Mouse (Mus musculus) megakaryocyte, adult 5-6 weeks (primary cell): ENCODE measurements around the gene Rbm47. TPM values are rescaled to one million over a fixed set of nuclear protein-coding genes. Genes with fewer than 3 reads are reported as not detected.

Experiments
- ATAC-seq: 2 replicates; pipeline ENCODE4 v1.8.0; 2016; ENCODE audit warnings: mild to moderate bottlenecking, inconsistent platforms; ENCODE audit not compliant: poor library complexity, severe bottlenecking
- total RNA-seq, 2 experiments: library from RNA; stranded (forward) in 1 of 2; stranded (reverse) in 1 of 2; fragments of 153-499, 151-499 nt in 1 of 2; fragments of 221-1000, 200-1000 nt in 1 of 2; gene quantifications; 2 replicates each; pipeline versions ENCODE4 v1.2.3 to v1.2.4; 2015 to 2017

Rbm47 gene
- total RNA-seq, 2 experiments from 2014 or later = 13.3 to 30.2 TPM

GRCm38 (mm10) chr5:66166193-66166629, 6.7 kb downstream of the Rbm47 start:
- no peak for ATAC-seq

- no peak for ATAC-seq
Measured at GRCm38 (mm10) chr5:66165748-66166147, 7.2 kb downstream of the Rbm47 start.

GRCm38 (mm10) chr5:66156431-66156962, 16.4 kb downstream of the Rbm47 start:
- ATAC-seq = no peak

GRCm38 (mm10) chr5:66154616-66155015, 18.3 kb downstream of the Rbm47 start:
- no peak for ATAC-seq

DNA sequence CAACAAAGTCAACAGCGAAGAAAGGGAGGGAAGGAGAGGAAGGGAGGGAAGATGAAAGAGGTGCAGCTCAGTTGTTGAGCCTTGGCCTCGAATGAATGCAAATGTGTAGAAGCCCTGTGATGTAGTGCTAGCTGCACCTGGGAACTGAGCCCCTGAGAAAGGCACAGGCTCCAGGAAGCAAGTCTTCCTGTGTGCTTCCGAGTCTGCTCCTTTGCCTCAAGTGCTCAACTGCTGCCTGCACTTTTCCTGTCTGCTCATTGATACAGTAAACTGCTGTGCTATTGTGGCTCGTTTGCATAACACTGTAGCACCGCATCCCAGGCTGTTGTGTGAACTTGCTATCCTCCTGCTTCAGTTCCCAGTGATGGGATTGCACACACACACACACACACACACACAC, 19.4 kb downstream of the Rbm47 start:
- no peak for ATAC-seq

DNA sequence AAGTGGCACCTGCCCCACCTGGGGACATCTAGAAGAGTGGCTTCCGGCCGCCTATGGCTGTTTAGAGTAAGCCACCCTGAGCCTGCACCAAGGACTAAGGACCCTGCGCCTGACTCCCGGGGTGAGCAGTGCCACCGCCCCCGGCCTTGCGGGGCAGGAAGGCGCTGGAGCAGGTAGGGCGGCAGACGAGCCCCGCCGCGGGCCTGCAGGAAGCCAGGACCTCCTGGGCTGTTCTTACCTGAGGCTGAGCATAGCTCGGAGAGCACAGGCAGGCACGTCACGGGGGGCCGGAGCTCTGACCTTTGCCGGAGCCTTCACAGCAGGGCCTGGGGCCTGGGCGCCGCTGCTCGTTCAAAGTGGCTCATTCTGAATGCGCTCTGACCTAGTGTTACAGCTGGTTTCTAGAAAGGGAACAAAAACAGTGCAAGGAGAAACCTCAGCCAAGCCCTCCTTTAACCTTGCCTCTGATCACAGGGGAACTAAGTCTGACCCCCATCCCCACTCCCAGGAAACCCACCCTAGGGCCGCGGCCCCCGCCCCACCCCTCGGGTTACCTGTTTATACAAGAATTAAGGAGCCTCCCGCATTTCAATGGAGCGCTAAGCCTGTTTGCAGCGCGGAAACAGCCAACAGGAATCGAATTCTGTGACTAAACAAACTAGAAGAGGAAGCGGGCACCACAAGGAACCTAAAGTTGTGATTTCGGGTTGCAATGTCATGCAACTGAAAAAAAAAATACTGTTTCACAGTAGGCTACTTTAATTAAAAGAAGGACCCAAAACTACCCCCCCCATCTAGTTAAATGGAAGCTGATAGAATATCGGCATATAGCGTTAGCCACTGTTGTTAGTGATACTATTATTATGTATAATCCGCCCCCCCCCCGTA, 21.4 kb downstream of the Rbm47 start:
- peak; percentile 51 for ATAC-seq

- peak; percentile 42 for ATAC-seq
Measured at GRCm38 (mm10) chr5:66150706-66151300, 22.1 kb downstream of the Rbm47 start.

DNA sequence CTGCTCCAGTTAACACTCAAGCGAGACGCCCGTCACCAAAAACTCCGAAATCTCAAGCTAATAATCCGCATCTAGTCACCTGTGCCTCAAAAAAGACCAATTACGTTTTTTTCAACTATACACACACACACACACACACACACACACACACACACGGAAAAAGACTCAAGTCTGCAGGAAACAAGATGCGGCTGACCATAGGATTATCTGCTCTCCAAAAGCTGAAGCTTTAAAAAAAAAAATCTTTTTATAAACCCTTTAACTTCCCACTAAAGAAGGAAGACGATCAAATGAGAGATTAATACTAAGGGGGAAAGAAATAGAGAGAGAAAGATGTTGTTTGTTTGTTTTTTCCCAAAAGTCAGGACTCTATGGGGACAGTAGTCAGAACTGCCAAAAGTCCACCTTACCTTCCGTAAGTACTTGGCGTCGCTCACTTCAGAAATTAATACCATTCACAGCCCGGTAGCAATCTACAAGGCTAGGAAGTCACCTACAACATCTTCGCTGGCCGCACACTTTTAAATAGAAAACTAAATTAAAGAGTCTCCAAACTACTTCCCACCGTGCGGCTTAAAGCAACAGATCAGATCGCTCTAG, 22.7 kb downstream of the Rbm47 start:
- no peak for ATAC-seq

GRCm38 (mm10) chr5:66149571-66149970, 23.3 kb downstream of the Rbm47 start:
- no peak for ATAC-seq

DNA sequence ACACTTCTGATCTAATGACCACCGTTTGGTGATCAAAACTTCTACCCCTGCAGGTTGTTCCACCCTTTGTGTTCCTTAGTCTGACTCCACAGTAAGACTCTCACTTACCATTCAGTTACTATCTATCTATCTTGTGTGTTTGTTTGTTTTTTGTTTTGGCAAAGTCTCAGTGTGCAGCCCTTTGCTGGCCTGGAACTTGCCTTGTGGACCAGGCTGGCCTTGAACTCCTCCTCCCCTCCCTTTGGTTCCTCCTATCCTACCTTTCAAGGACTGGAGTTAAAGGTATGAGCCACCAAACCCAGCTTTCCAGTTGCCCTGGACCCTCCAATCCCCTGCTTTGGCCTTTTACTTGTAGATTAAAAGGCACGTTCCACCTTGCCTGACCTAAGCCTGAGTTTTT, 23.8 kb downstream of the Rbm47 start:
- no peak for ATAC-seq

- ATAC-seq = peak; percentile 45
Measured at GRCm38 (mm10) chr5:66147313-66147712, 25.6 kb downstream of the Rbm47 start.

- ATAC-seq = no peak
Measured at GRCm38 (mm10) chr5:66145583-66145982, 27.3 kb downstream of the Rbm47 start.

DNA sequence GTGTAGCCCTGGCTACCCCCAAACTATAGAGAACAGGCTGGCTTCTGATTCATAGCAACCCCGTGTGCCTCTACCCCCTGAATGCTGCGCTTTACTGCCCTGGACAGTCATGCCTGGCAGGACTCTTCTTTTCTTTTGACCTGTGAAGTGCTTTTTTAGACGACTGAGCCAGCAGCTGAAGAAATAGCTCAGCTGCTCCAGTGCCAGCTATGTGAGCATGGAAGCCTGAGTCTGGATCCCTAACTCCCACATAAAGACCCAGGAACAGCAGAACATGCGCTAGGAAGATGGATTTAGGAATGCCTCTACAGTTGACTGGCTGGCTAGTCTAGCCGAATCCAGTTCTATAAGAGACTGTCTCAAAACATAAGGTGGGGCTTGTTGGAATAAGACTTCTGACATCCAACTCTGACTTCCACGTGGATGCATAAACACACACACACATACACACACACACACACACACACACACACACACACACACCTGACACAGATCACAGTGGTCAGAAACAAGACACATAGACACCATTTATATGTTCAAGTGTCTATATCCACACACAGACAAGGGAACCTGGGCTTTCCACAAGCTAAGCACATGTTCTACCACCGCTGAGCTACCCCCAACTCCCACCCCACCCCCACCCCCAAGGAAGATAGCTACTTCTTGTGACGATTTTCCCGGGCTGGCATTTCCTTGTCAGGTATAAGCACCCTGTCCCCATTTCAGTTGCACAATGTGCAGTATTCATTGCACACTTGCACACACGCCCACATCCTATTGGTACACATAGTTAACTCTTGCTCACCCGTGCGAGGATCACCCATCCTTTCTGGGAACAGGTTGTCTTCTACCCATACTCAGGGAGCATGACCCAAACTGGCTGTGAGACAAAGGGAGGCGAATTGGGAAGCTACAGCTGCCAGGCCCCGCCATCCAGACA, 29.6 kb downstream of the Rbm47 start:
- peak; percentile 47 for ATAC-seq

- ATAC-seq = no peak
Measured at GRCm38 (mm10) chr5:66141474-66141873, 31.4 kb downstream of the Rbm47 start.

DNA sequence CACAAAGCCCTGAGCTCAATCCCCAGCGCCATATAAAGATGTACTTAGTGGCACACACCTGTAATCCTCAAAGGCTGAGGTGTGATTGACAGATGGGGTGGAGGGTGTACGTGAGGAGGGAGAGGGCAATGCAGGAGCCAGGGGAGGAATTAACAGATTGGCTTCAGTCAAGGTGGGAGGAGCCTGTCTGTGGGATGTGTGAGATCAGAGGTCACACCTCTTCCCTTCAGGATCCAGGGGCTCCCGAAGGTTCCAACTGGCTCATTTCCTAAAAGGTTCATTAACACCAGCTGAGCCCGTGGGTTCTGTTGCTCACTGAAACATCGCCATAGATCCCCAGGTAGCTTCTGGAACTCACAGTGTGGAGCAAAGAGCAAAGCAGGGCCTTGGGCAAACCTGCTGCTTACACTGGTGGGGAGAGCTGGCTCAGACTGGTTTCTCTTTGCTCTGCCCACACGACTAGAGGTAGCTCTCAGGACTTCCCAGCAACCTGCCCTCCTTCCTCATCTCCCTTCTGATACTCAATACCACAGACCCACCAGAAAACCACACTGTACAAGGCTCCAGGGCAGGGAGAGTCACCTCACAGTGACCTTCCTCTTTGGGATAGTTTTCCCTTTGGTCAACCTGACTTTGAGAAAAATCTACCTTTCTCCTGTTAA, 33.2 kb downstream of the Rbm47 start:
- peak; percentile 61 for ATAC-seq

DNA sequence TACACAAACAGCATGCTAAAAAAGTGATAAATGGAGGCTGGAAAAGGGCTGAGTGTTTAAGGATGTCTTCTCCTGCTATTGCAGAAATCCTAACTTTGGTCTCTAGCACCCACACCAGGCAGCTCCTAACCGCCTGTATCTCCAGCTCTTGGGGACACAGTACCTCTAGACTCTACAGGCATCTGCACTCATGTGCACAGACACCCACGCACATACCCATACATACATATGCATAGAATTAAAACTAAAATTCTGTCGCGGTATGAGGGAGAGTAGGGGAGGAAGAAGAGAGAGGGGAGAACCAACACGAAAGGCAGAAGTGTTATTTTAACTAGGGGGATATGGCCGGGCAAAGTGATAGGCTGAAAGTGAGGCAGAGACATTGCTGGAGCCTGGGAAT, 33.7 kb downstream of the Rbm47 start:
- ATAC-seq = no peak

GRCm38 (mm10) chr5:66138597-66138996, 34.3 kb downstream of the Rbm47 start:
- peak; percentile 87 for ATAC-seq

DNA sequence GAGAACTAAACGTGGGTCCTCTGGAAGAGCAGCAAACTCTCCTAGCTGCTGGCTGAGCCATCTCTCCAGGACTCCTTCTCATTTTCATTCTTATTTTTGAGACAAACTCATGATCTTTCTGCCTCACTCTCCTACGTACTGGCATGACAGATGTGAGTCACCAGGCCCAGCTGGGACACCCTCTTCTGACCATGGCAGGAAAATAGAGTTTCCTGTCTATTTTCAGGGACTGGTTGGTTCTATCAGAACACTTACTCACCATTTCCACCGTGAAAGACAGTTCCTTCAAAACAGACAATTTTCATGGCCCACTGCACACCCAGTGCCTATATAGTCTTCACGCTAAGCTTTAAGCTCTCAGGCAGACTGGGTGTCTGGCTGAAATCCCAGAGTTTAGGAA, 35.7 kb downstream of the Rbm47 start:
- ATAC-seq = no peak

- no peak for ATAC-seq
Measured at GRCm38 (mm10) chr5:66135853-66136210, 37.1 kb downstream of the Rbm47 start.
